Mouse (Mus musculus): ENCODE data around the gene H3f3b. TPM values are rescaled to one million over a fixed set of nuclear protein-coding genes. Genes with fewer than 3 reads are reported as not detected.

The H3f3b gene
- polyA plus RNA-seq, 1 experiment from 2014 or later: 1,708 TPM

DNA sequence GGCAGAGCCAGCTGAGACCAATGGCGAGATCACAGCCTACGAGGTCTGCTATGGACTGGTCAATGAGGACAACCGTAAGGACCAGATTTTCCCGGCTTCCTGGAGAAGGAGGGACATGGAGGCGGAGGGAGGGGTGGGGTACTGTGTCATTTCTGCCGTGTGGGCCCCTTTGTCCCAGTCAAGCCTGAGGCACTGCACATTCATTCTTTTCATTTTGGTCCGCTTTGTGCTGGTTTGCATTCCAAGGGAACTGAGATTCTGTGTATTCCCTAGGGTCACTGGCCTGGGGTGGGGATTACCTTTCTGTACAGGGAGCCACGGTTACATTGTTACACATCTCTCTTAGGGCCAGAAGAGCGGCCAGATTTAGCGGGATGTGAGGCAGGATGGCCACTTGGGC is 27.2 kb downstream of the H3f3b start:
- no peaks in the 10 kb centered on the region for H3K9me3 ChIP-seq (ENCODE audit: low read length)
- WGBS: 48% methylated on average over 10 of the region's 10 CpGs
- H3K4me1 ChIP-seq (ENCODE audit: insufficient read depth, low read depth, low read length): peaks cover 4% of the 10 kb centered on the region; the same call in 1 of the 2 replicates
- no peak overlapping the region for H3K9ac ChIP-seq (replicated peaks; ENCODE audit: low read depth)
- H3K27me3 ChIP-seq (replicated peaks; ENCODE audit: insufficient read depth, low read length): 0 out of 2 replicates have a peak, but pooled peaks cover 7% of the 10 kb centered on the region
- no peak overlapping the region for H3K27ac ChIP-seq (ENCODE audit: low read length)
- no peak overlapping the region for H3K4me2 ChIP-seq (replicated peaks; ENCODE audit: low read depth, low read length)
- no peaks in the 10 kb centered on the region for H3K36me3 ChIP-seq (ENCODE audit: insufficient read depth, low read length)
- ATAC-seq: no peak
- no peak for TF ChIP-seq CTCF (IDR thresholded peaks at IDR 0.05)
- no peak for TF ChIP-seq EP300 (IDR thresholded peaks at IDR 0.05)
- no peak overlapping the region for H3K4me3 ChIP-seq (ENCODE audit: low read depth, low read length)
- no peak for DNase-seq (ENCODE audit: low spot score)

- 12% methylated on average over 14 of the region's 14 CpGs for WGBS
- H3K36me3 ChIP-seq (ENCODE audit: insufficient read depth, low read length): no peaks in the 10 kb centered on the region
- H3K4me2 ChIP-seq (replicated peaks; ENCODE audit: low read depth, low read length): no peak overlapping the region
- no peak overlapping the region for H3K4me3 ChIP-seq (ENCODE audit: low read depth, low read length)
- H3K4me1 ChIP-seq (ENCODE audit: insufficient read depth, low read depth, low read length): no peaks in the 10 kb centered on the region
- DNase-seq (ENCODE audit: low spot score) (peak; percentile 84), ATAC-seq (peak; percentile 52)
- no peak overlapping the region for H3K27ac ChIP-seq (ENCODE audit: low read length)
- H3K27me3 ChIP-seq (replicated peaks; ENCODE audit: insufficient read depth, low read length): 0 out of 2 replicates have a peak, but pooled peaks cover 7% of the 10 kb centered on the region
- TF ChIP-seq CTCF (IDR thresholded peaks at IDR 0.05) (peak; percentile 84), EP300 (IDR thresholded peaks at IDR 0.05) (no peak)
- H3K9me3 ChIP-seq (ENCODE audit: low read length): no peaks in the 10 kb centered on the region
- H3K9ac ChIP-seq (replicated peaks; ENCODE audit: low read depth): no peak overlapping the region
These were observed 28.1 kb downstream of the H3f3b start for GRCm38 (mm10) chr11:115999538-116000143.

DNA sequence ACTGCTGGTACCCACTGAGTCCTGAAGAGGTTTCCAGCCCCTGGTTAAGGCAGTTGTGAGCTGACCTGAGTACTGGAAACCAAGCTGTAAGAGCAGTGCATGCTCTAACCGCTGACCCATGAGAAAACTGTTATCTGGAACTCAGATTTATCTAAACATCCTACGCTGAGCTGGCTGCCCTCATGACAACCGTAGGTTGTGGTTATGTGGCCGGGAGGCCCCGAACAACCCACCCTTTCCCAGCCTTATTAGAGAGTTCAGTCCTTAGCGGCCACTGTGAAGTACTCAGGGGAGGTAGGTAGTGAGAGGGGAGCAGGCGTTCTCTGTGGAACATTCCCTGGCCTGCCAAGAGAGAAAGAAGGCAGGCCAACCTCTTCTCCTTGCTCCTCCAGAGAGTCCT is 28.7 kb downstream of the H3f3b start:
- Histone ChIP-seq H3K9me3 (ENCODE audit: low read length) (no peaks in the 10 kb centered on the region), H3K27ac (ENCODE audit: low read length) (no peak overlapping the region), H3K27me3 (replicated peaks; ENCODE audit: insufficient read depth, low read length) (0 out of 2 replicates have a peak, but pooled peaks cover 7% of the 10 kb centered on the region), H3K36me3 (ENCODE audit: insufficient read depth, low read length) (no peaks in the 10 kb centered on the region), H3K4me1 (ENCODE audit: insufficient read depth, low read depth, low read length) (no peaks in the 10 kb centered on the region), H3K9ac (replicated peaks; ENCODE audit: low read depth) (no peak overlapping the region), H3K4me2 (replicated peaks; ENCODE audit: low read depth, low read length) (no peak overlapping the region), H3K4me3 (ENCODE audit: low read depth, low read length) (no peak overlapping the region)
- TF ChIP-seq EP300 (IDR thresholded peaks at IDR 0.05): no peak
- TF ChIP-seq CTCF (IDR thresholded peaks at IDR 0.05): no peak
- 47% methylated on average over 7 of the region's 7 CpGs for WGBS
- ATAC-seq (no peak), DNase-seq (ENCODE audit: low spot score) (no peak)

DNA sequence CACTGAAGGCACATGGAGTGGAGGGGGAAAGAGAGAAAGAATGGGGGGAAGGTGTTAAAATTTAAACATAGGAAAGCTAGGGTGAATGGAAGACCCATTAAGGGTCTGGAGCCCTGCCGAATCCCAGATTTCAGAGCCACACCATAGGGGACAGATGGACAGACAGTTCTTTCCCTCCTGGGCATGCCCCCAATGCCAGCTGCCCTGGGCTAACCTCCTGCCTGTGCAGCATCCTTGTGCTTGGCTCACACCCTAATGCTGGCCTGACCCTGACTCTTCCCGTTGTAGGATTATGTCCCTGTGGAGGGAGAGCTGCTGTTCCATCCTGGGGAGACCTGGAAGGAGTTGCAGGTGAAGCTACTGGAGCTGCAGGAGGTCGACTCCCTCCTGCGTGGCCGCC is 30.1 kb downstream of the H3f3b start:
- ATAC-seq (no peak), DNase-seq (ENCODE audit: low spot score) (no peak)
- no peak overlapping the region for H3K27ac ChIP-seq (ENCODE audit: low read length)
- H3K9me3 ChIP-seq (ENCODE audit: low read length): no peaks in the 10 kb centered on the region
- H3K4me2 ChIP-seq (replicated peaks; ENCODE audit: low read depth, low read length): no peak overlapping the region
- no peaks in the 10 kb centered on the region for H3K4me1 ChIP-seq (ENCODE audit: insufficient read depth, low read depth, low read length)
- no peak overlapping the region for H3K4me3 ChIP-seq (ENCODE audit: low read depth, low read length)
- TF ChIP-seq CTCF (IDR thresholded peaks at IDR 0.05): no peak
- no peak for TF ChIP-seq EP300 (IDR thresholded peaks at IDR 0.05)
- no peaks in the 10 kb centered on the region for H3K36me3 ChIP-seq (ENCODE audit: insufficient read depth, low read length)
- 71% methylated on average over 5 of the region's 5 CpGs for WGBS
- no peak overlapping the region for H3K9ac ChIP-seq (replicated peaks; ENCODE audit: low read depth)
- 0 out of 2 replicates have a peak, but pooled peaks cover 7% of the 10 kb centered on the region for H3K27me3 ChIP-seq (replicated peaks; ENCODE audit: insufficient read depth, low read length)

GRCm38 (mm10) chr11:115997047-115997446 is 30.7 kb downstream of the H3f3b start:
- ATAC-seq (no peak), DNase-seq (ENCODE audit: low spot score) (no peak)
- Histone ChIP-seq H3K9ac (replicated peaks; ENCODE audit: low read depth) (no peak overlapping the region), H3K27ac (ENCODE audit: low read length) (no peak overlapping the region), H3K4me2 (replicated peaks; ENCODE audit: low read depth, low read length) (no peak overlapping the region), H3K4me1 (ENCODE audit: insufficient read depth, low read depth, low read length) (no peaks in the 10 kb centered on the region), H3K36me3 (ENCODE audit: insufficient read depth, low read length) (no peaks in the 10 kb centered on the region), H3K9me3 (ENCODE audit: low read length) (no peaks in the 10 kb centered on the region), H3K4me3 (ENCODE audit: low read depth, low read length) (no peak overlapping the region), H3K27me3 (replicated peaks; ENCODE audit: insufficient read depth, low read length) (0 out of 2 replicates have a peak, but pooled peaks cover 7% of the 10 kb centered on the region)
- no peak for TF ChIP-seq CTCF (IDR thresholded peaks at IDR 0.05)
- no peak for TF ChIP-seq EP300 (IDR thresholded peaks at IDR 0.05)
- 70% methylated on average over 4 of the region's 4 CpGs for WGBS

DNA sequence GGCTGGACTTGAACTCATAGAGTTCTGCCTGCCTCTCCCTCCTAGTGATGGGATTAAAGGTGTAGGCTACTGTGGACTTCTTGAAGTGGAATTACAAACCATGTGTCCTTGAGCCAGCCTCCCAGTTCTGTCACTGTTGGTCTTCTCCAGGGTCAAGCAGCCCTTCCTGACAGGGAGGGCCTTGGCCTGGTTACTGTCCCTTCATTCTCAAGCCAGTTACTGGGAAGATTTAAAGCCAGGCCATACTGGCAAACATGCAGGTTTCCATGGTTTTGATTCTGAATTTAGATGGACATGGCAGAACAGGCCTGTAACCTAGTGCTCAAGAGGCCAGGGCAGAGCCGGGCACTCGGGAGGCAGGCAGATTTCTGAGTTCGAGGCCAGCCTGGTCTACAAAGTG is 32.5 kb downstream of the H3f3b start:
- TF ChIP-seq EP300 (IDR thresholded peaks at IDR 0.05) (no peak), CTCF (IDR thresholded peaks at IDR 0.05) (no peak)
- Histone ChIP-seq H3K36me3 (ENCODE audit: insufficient read depth, low read length) (no peaks in the 10 kb centered on the region), H3K9ac (replicated peaks; ENCODE audit: low read depth) (no peak overlapping the region), H3K4me2 (replicated peaks; ENCODE audit: low read depth, low read length) (no peak overlapping the region), H3K27me3 (replicated peaks; ENCODE audit: insufficient read depth, low read length) (0 out of 2 replicates have a peak, but pooled peaks cover 6% of the 10 kb centered on the region), H3K27ac (ENCODE audit: low read length) (no peak overlapping the region), H3K9me3 (ENCODE audit: low read length) (no peaks in the 10 kb centered on the region), H3K4me3 (ENCODE audit: low read depth, low read length) (no peak overlapping the region), H3K4me1 (ENCODE audit: insufficient read depth, low read depth, low read length) (no peaks in the 10 kb centered on the region)
- ATAC-seq (no peak), DNase-seq (ENCODE audit: low spot score) (no peak)
- WGBS: 89% methylated on average over 3 of the region's 3 CpGs

Measured in lung, postnatal 0 days (tissue).